Mouse (Mus musculus) heart, postnatal 0 days (tissue): ENCODE measurements at regions not wholly inside any gene's neighbourhood (a gene's known extent, or its start where the extent isn't known, plus 50 kb on each side); places are given as distances from the start of the nearest gene placed in this dataset.

Experiments used
- CTCF ChIP-seq: IDR thresholded peaks from 2 replicates; pipeline ENCODE4 v1.5.1; 2016; ENCODE audit warnings: antibody characterized with exemption, control low read depth, low read depth
- EP300 ChIP-seq: IDR thresholded peaks from 2 replicates; pipeline ENCODE4 v1.6.1; 2016; ENCODE audit warnings: antibody characterized with exemption, low read depth

DNA sequence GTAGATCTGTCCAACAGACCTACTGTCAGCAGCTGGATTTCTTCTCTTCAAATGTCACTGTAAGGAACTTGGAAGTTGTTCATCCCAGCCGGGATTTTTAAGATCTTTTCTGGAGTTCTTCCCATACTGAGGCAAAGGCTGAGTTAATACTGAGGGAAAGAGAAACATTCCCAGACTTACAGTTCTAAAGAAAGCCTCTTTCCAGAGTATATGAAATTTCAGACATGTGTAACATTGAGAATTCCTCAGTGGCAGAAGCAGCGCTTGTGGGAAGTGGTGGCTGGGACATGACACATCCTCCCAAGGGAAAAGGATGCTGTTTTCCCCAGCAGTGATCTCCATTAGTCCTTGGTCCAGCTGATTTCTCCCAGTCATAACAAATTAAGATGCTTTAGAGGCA is 556.8 kb upstream of the Tle4 start:
- TF ChIP-seq CTCF (no peak), EP300 (no peak)
